Mouse (Mus musculus) gastrocnemius, adult 2 months (tissue): Measurements from ENCODE around the gene Gpr107. TPM values are rescaled to one million over a fixed set of nuclear protein-coding genes. Genes with fewer than 3 reads are reported as not detected.
A peak's percentile ranks its signal among the peaks of the same experiment; 100 is the strongest.

Source experiments
- DNase-seq: peaks from one replicate; pipeline ENCODE4 v3.0.0; 2022
- H3K27ac ChIP-seq: fragments of 200-600 bp; 2 replicates; pipeline ENCODE4 v1.8.1; 2022; ENCODE audit warnings: mild to moderate bottlenecking
- H3K4me3 ChIP-seq: fragments of 200-600 bp; 2 replicates; pipeline ENCODE4 v1.8.1; 2022; ENCODE audit warnings: mild to moderate bottlenecking, moderate library complexity
- CTCF ChIP-seq: fragments of 200-600 bp; IDR thresholded peaks from 2 replicates; pipeline ENCODE4 v1.8.1; 2022; ENCODE audit warnings: antibody characterized with exemption, mild to moderate bottlenecking, moderate library complexity
- intact Hi-C: fragments of 180-260 bp; cut with DNase I; formaldehyde crosslinking; loops from one replicate; pipeline ENCODE4 v1.15.1; 2025
- long read RNA-seq, 2 experiments: library from polyadenylated mRNA; stranded (forward); transcript quantifications; one replicate each; pipeline ENCODE4 v2.0.0; 2021
- total RNA-seq, 2 experiments: library from RNA; stranded (reverse); gene quantifications; 2 replicates each; pipeline ENCODE4 v1.2.3; 2021

Gpr107 gene
- 10 to 100 TPM; 24.5 to 29.0 TPM for total RNA-seq
- long read RNA-seq, experiment 1, full-length matches to known transcripts = 21 of 31 reads
- long read RNA-seq, experiment 1, partial matches to known transcripts = 0 of 31 reads
- long read RNA-seq, experiment 1, other reads (novel, unspliced or antisense) = 10 of 31 reads
- long read RNA-seq, experiment 2, full-length matches to known transcripts = 22 of 32 reads
- long read RNA-seq, experiment 2, partial matches to known transcripts = 1 of 32 reads
- long read RNA-seq, experiment 2, other reads (novel, unspliced or antisense) = 9 of 32 reads

DNA sequence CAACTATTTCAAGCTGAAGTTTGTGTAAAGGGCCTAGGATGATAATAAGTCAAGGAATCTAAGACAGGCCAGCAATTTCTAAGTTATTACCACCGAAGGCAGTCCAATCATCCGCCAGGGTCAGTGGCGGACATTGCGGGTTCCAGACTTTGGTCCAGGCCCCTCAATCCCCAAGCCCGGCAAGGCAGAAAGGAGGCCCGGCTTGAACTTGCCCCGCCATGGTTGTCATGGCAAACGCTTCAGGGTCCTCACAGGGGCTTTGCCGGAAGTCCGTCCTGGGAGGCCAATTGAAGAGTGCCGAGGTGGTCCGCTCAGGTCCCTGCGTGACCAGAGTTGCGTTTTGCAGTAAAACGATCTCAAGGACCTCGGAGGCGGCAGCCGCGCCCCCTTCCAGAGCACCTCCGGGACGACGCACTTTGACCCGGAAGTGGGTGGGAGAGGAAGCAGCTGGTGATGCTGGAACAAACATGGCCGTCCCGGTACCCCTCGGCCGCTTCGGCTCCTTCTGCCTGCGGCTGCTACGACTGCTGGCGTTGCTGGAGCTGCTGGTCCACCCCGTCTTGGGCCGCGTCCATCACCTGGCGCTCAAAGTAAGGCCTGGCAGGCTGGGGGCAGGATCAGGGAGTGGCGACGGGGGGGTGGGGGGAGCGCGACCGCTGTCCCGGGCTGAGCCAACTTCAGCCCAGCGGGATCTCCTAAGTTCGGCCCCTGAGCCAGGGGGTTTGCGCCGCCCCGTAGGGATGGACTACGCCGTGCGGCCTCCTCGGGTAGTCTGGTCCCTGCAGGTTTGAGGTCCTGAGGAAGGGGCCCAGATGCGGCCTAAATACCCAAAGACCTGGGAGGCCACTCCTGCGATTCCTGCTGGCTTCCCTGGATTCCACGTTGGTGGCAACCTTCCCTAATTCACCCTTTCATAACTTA lies at the start of gene Gpr107:
Gene Gpr107 (plus strand): TSS at position 425 of the 921 bp plus-strand sequence.
- DNase-seq = peak; percentile 89
- peak within 1 kb of the TSS; percentile 92 for H3K4me3 ChIP-seq
- H3K27ac ChIP-seq = peak within 1 kb of the TSS; percentile 90
- no peak for TF ChIP-seq CTCF
- intact Hi-C loops = no loop called here

DNA sequence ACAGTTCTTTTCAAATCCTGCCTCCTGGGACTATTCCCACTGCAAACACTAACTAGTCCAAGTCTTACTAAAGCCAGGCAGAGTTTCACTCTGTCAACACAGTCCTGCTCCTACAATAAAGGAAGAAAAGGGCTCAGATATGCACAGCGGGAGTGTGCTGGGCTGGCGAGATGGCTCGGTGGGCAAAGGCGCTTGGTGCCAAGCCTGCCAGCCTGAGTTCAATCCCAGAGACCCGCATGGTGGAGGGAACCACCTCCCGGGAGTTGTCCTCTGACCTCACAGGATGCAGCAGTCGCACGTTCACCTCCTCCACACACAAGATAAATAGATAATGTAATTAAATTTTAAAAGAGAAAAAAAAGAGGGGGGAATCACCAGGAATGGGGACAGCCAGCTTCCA lies 48.8 kb upstream of the Gpr107 start:
- no peak for DNase-seq
- H3K27ac ChIP-seq = no peak overlapping the region
- TF ChIP-seq CTCF = no peak
- H3K4me3 ChIP-seq = no peak overlapping the region
- intact Hi-C loops = no loop called here

DNA sequence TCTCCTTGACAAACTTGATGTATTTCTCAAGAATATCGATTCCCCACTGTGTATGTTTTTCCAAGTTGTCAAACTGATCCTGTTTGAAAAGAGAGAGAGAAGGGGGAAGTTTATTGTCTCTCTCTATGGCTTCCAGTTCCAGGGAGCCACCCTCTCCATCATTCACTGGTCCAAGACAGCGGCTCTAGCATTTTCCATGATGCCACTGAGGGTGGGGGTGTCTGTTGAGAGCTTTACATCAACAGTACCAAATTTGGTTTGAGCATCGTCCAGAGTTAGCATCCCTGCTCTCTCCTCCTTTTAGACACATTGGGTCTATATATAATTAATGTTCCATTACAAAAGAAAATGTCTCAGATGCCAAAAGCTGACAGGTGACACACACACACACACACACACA lies 46.8 kb upstream of the Gpr107 start:
- Histone ChIP-seq H3K27ac (no peak overlapping the region), H3K4me3 (no peak overlapping the region)
- no peak for DNase-seq
- TF ChIP-seq CTCF = no peak
- intact Hi-C loops = no loop called here

DNA sequence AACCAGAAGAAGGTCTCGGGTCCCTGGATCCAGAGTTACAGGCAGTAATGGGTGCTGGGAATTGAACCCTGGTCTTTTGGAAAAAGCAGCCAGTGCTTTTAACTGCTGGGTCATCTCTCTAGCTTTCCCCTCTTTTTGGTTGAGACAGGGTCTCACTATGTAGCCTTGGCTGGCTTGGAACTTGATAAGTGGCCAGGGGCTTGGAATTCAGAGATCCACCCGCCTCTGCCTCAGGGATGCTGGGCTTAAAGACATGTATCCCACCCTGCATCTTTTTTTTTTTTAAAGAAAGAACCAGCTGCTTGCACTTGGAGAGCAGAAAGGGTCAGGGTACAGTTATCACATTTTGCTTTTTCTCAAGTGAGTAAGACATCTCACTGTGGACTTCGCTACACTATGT lies 46.1 kb upstream of the Gpr107 start:
- Histone ChIP-seq H3K4me3 (no peak overlapping the region), H3K27ac (no peak overlapping the region)
- no peak for TF ChIP-seq CTCF
- DNase-seq = no peak
- intact Hi-C loops = no loop called here

DNA sequence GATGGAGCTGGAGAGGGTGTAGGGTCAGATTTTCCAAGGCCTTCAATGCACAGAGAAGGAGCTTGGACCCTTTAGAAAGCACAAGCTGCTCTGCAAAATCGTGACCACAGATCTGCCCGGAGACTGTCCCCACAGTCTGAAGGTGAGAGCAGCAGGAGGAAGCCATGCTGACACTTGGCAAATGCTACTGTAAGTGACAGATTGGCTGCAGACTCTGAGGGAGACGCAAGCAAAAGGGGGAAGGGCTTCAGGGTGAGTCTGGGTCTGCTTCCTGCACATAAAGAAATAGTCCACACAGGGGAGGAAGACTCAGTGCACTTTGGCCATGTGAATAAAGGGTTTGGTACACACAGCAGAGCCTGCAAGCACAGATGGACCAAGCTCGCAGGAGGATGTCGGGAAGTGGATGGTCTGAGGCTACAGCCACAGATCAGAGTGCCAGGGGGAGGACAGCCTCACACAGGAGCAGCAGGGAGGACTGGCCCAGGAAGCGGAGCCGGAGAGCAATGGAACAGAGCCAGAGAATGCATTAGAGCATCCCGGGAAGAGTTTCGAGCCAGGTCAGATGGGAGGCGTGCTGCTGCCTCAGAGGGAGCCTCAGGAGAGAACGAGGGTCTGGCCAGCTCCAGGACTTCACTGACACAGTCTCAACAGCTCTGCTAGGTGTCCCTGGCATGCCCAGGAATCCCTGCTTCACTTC lies 45.3 kb upstream of the Gpr107 start:
- TF ChIP-seq CTCF = no peak
- DNase-seq = peak; percentile 70
- Histone ChIP-seq H3K4me3 (peak overlapping the region; percentile 15; the same call in 1 of the 2 replicates), H3K27ac (peak overlapping the region; percentile 56)
- intact Hi-C loops = no loop called here

DNA sequence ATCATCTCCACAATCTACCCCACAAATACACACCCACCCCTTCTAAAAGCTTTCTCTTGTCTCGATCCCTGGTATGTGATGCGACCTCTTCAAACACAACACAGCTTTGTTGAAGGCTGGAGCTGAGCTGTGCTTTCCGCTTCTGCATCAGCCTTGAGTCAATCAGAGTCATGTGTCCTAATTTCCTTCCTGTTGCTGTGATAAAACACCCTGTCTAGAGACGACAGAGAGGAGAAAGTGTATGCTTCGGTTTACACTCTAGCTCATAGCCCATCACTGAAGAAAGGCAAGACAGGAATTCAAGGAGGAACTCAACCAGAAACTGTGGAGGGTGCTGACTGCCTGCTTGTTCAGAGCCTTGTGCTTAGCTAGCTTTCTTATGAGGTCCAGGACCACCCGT lies 43.9 kb upstream of the Gpr107 start:
- peak overlapping the region; percentile 1; the same call in 1 of the 2 replicates for H3K27ac ChIP-seq
- intact Hi-C loops = no loop called here
- H3K4me3 ChIP-seq = no peak overlapping the region
- TF ChIP-seq CTCF = no peak
- DNase-seq = no peak

DNA sequence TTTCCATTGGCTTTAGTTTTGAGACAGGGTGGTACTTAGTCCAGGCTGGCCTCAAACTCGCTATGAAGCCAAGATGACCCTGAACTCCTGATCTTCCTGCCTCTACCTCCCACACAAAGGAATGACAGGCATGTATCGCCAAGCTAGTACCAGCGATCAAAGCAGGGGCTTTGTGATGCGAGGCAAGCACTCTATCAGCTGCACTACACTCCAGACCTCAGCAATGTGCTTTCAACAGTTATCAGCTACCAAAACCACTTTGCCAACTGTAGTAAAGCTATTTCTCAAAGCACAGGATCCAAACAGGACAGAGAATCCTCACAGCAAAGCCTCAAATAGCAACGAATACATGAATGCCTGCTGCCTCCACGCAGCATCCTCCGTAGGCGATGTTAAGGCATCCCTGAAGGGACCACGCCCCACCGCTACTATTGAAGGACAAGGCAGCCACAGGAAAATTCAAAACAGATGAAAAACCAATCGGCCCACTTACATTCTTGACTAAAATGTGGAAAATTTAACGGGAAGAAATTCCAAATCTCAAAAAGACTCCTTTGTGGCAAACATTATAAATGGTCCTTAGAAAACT lies 42.1 kb upstream of the Gpr107 start:
- Histone ChIP-seq H3K4me3 (no peak overlapping the region), H3K27ac (peak overlapping the region; percentile 43; the same call in 1 of the 2 replicates)
- no peak for DNase-seq
- no peak for TF ChIP-seq CTCF
- intact Hi-C loops = no loop called here

DNA sequence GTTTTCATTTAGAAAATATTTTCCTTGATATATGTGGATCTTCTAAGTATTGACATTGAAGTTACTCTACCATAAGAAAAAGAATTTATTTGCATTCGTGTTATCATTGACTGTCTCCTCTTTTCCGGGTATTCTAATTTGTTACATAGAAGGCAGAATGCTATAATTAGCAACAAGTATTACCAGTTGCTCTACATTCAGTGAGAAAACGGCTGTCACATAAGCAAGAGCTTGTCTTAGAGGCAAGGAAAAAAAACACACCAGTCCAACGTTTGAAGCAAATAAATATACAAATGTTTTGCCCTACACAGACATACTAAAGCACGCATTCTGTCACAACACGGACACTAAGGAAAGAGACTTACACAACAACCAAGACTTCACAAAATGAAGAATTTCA lies 40.4 kb upstream of the Gpr107 start:
- TF ChIP-seq CTCF = no peak
- peak overlapping the region; percentile 5; the same call in 1 of the 2 replicates for H3K27ac ChIP-seq
- no peak for DNase-seq
- no peak overlapping the region for H3K4me3 ChIP-seq
- intact Hi-C loops = no loop called here

DNA sequence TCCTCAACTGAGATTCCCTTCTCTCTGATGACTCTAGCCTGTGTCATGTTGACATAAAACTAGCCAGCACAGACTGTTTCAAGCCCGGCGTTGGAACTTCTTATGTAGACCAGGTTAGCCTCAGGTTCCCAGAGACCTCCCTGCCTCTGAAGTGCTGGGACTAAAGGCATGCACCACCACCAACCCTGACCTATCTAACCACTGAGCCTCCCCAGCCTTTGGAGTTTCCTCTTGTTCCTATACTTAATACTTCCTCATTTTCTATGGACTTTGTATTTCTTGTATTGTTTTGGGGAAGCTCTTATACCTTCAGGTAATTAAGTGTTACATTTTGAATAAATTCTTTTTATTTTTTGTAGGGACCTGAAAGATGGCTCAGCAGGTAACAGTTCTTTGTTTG lies 37.9 kb upstream of the Gpr107 start:
- intact Hi-C loops = no loop called here
- DNase-seq = no peak
- H3K27ac ChIP-seq = peak overlapping the region; percentile 9; the same call in 1 of the 2 replicates
- TF ChIP-seq CTCF = no peak
- H3K4me3 ChIP-seq = no peak overlapping the region

DNA sequence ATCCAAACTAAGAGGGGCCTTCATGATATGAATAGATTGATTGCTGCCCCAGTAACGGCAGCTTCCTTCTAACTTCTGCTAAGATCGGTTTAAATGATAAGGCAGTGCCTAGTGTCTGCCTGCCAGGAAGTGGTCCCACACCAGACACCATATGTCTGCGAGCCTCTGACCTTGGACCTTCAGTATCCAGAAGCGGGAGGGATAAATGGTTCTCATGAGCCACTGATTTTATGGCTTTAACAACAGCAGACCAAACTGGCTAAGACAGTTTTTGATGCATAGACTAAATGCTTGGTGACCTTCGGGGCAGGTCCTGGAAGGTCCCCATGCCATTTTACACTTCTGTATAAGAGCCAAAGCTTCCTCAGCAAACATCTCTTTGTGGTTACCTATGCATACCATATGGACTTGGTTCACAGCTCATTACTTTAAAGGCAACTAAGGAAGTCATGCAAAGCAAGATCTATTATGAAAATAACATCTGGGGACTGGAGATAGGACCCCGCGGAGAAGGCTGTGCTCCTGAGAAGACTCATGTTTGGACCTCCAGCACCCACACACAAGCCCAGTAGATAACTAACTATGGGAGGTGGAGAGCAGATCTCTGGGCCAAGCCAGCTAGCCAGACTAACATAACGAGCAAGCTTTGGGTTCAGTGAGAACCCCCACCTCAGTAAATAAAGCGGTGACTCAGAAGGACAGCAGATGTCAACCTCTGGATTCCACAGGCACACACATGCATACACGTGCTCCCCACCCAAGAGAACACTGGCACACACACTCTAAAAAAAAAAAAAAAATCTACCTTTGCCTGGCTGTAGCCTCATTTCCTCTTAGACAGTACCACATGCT lies 36.8 kb upstream of the Gpr107 start:
- peak overlapping the region; percentile 65 for H3K27ac ChIP-seq
- DNase-seq = no peak
- intact Hi-C loops = no loop called here
- H3K4me3 ChIP-seq = no peak overlapping the region
- TF ChIP-seq CTCF = no peak

DNA sequence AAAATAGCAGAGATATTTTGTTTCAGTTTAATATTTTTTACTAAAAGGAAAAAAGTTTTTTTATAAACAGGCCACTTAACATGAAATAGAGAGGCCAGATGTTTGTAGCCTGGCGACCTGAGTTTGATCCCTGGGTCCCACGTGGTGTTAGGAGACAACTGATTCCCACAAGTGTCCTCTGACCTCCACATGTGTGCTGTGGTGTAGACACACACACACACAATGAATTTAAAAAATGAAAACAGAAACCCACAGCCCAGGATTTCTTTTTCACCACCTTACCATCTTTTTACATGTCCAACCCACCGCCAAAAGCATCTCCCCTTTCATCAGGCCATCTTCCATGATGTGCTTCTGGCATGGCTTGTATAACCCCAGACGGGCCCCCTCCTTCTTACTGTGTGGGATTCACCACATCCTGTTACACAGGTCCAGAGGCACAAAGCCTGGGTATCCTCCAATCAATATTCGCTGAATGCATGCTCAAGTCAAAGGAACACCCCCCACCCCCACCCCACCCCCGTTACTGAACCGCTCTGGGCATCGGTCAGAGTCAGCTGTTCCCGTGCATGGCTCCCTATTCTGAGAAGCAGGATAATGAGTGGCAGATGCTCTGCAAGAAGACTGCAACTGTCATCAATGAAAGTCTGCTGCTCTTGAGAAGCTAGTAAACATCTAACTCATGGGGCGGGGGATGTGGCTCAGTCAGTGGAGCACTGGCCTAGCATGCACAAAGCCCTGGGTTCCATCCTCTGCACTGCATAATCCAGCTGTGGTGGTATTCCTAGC lies 36.0 kb upstream of the Gpr107 start:
- H3K27ac ChIP-seq = peak overlapping the region; percentile 65
- no peak for DNase-seq
- intact Hi-C loops = no loop called here
- no peak overlapping the region for H3K4me3 ChIP-seq
- TF ChIP-seq CTCF = no peak
